Mouse (Mus musculus) urinary bladder, postnatal 4 days (tissue): ENCODE data around the gene Pofut1.
"Not testable (repeated sequence)": the region's sequence is repeated elsewhere in the genome, so short reads cannot be mapped to it uniquely, and the experiment has no call there.

Experiments used
- DNase-seq, 2 experiments: peaks; one replicate each; pipeline ENCODE4 v3.0.0; 2021 to 2022; ENCODE audit warnings: low spot score in 2 of 2

Gene Pofut1

GRCm38 (mm10) chr2:153239021-153239859 lies 2.1 kb upstream of the Pofut1 start:
- DNase-seq, result no peak

- DNase-seq, result no peak
Observed at GRCm38 (mm10) chr2:153239860-153240480, 1.4 kb upstream of the Pofut1 start.

- DNase-seq, result no peak
Observed at GRCm38 (mm10) chr2:153240701-153241235, 565 bp upstream of the Pofut1 start.

DNA sequence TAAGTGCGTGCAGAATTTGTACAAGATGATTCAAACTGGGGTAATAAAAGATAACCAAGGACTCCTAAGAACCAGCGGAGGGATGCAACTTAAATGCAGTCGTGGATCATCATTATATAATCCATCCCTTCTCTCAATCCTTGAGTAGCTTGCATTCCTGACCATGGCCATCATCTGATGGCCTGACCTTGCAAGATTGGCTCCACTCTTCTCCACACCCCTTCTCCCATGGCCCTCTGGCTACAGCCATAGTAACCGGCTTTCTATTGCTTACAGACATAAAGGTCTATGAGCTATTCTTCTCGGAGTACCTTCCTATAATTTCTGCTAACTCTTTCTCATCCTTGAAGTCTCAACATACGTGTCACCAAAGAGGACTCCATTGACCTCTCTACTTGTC lies 823 bp downstream of the Pofut1 start:
- no peak for DNase-seq

DNA sequence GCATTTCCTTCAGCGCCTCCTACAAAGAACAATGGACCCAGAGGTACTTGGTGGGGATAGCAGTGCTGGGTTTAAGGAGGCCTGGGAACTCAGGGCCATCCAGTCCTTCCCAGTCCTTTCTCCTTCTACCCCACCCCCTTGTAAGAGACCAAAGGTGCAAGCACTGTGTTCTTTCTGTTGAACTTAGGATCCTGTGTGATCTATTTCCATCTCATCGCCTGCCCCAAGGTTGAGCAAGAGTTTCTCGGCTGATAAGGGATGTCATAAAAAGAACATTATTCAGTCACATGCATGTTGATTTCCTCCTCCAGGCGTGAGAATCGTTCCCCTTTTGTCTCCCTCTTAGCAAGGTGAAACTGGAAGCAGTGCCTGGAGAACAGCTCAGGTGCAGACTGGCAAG lies 8.4 kb downstream of the Pofut1 start:
- DNase-seq, result no peak

- no peak for DNase-seq
Observed at GRCm38 (mm10) chr2:153256604-153257003, 15.3 kb downstream of the Pofut1 start.

DNA sequence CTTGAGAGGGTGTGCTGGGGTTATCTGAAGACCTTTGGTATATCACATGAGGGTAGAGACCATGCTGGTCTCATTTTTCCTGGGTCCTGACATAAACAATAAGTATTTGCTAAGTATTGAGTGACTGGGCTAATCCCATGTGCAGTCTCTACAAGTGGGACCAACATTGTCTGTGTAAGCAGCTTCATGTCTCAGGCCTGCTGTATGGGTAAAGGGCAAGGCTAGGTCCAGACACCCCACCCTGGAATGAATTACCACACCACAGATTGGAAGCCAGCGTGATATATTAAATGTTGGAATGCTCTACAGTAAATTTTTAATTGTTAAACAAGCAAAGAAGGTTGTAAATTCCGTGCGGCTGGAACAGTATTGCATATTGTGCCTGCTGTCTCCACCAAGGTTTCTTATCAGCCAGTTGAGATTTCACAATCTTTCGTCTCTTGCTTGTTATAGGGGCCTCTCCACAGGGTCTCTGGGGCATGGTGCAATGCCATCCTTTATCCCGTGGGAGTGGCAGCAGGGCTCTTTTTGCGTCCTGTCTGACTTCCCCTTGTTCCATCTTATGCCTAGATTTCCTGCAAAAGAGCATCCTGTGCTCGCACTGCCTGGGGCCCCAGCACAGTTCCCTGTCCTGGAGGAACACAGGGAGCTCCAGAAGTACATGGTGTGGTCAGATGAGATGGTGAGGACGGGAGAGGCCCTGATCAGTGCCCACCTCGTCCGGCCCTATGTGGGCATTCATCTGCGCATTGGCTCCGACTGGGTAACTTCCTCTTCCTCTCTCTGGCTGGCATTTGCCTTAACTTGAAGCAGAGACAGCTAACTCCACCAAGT lies 17.9 kb downstream of the Pofut1 start:
- DNase-seq, result no peak

- no peak for DNase-seq
Observed at GRCm38 (mm10) chr2:153259864-153260674, 18.7 kb downstream of the Pofut1 start.

GRCm38 (mm10) chr2:153263053-153263452 lies 21.7 kb downstream of the Pofut1 start:
- DNase-seq, result no peak

- no peak for DNase-seq
Observed at GRCm38 (mm10) chr2:153267331-153267730, 26.0 kb downstream of the Pofut1 start.

DNA sequence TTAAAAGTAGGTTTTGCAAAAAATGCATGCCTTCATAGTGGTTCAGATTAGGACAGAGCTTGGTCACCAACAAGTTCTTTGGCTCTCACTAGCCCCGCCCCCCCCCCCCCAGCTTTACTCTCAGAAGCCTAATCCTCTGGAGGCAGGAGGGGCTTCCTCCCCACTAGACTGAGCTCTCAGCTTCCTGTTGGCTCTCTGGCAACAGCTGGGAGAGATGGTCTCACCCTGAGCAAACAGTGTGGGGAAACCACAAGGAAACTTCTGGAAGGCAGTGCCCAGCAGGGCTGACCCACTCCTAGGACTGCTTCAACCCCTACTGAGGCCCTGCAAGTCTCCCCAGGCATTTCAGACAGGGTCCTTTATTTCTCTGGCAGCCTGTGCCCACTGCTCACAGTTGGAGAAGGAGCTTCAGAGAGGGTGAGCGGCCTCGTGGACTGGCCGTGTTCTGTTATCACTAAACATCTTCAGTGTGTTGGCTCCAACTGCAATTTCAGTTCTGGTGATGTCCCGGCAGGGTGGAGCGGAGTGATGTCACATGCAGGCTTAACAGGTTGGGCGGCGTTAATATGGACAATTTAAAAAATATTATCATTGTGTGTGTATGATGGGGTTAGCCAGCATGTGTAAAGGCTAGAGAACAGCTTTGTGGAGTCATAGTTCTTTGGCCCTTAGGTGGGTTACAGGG lies 29.0 kb downstream of the Pofut1 start:
- DNase-seq, result not testable (repeated sequence)

- DNase-seq, result not testable (repeated sequence)
Observed at GRCm38 (mm10) chr2:153274200-153274918, 33.0 kb downstream of the Pofut1 start.

- no peak for DNase-seq
Observed at GRCm38 (mm10) chr2:153274919-153275247, 33.5 kb downstream of the Pofut1 start.

DNA sequence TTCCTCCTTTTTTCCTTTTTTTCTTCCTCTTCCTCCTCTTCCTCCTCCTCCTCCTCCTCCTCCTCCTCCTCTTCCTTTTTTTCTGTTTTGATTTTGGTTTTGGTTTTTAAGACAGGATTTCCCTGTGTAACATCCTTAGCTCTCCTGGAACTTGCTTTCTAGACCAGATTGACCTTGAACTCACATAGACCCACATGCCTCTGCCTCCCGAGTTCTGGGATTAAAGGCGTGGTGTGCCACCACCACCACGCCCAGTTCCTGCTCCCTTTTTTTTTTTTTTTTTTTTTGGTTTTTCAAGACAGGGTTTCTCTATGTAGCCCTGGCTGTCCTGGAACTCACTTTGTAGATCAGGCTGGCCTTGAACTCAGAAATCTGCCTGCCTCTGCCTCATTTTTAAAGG lies 34.2 kb downstream of the Pofut1 start:
- not testable (repeated sequence) for DNase-seq

GRCm38 (mm10) chr2:153276440-153276839 lies 35.1 kb downstream of the Pofut1 start:
- no peak for DNase-seq

GRCm38 (mm10) chr2:153276846-153277245 lies 35.5 kb downstream of the Pofut1 start:
- DNase-seq, result not testable (repeated sequence)

DNA sequence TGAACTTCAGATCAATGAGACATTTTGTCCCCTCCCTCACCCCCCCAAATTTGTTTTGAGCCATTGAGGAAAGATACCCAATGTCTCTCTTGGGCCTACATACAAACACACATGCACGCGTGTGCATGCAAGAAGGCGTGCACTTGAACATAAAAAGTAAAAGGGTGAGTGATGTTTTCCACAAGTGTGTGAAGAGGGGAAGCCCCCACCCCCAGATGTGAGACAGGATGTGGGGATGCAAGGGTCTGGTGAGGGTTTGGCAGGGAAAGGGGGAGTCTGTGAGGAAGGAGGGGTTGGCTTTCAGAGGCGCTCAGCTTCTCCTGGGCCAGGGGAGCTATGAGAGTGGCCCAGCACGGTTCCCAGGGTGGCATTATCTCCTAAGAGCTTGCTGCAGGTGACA lies 37.0 kb downstream of the Pofut1 start:
- no peak for DNase-seq

DNA sequence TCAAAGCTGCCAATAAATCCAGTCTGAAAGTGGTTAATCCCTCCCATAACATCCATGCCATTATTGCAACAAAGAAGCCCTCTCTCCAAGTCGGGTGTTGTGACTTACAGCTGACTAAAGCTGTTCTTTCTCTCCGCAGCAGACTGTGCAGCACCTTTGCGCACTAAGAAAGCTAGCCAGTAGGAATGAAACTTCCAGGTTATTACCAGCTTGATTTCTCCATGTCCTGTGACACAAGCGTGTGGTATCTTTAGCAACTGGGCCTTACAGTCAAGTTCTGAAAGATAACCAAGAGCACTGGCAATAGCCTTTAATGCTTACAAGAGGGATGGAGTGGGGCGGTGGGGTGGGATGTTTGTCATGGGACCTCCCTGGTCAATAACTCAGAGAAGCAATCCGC lies 42.6 kb downstream of the Pofut1 start:
- no peak for DNase-seq

DNA sequence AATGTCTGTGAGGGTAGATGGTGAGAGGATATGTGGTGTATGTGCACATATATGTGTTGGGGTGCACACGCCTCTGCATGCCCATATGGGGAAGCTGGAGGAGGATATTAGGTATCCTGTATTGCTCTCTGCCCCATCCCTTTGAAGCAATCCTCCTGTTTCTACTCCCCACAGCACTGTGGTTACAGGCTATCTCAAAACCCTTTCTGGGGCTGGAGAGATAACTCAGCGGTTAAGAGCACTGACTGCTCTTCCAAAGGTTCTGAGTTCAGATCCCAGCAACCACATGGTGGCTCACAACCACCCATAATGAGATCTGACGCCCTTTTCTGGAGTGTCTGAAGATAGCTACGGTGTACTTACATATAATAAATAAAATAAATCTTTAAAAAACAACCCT lies 45.2 kb downstream of the Pofut1 start:
- no peak for DNase-seq

- DNase-seq, result no peak
Observed at GRCm38 (mm10) chr2:153287835-153288234, 46.5 kb downstream of the Pofut1 start.
